Mouse (Mus musculus): ENCODE measurements at regions not wholly inside any gene's neighbourhood (a gene's known extent, or its start where the extent isn't known, plus 50 kb on each side); places are given as distances from the start of the nearest gene placed in this dataset.

DNA sequence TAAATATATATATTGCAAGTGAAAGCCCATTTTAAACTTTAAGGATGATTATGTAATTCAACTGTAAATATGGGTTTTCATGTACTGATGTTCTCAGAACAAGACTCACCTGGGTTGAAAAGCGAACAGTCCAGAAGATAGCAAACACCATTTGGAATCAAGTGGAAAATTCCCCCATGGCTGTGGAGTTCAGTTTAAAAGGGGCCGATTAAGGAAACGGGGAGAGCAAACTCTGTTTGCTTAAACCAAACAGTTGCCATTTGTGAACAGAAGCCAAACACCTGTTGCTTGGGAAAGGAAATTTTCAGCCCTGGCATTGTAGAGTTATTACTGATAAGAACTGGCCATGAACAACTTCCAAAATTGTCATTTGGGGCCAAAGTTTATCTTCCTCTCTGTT lies 126.1 kb downstream of the Tent5c start:
- Histone ChIP-seq H3K36me3 (replicated peaks) (no peaks in the 10 kb centered on the region), H3K9me3 (replicated peaks) (no peaks in the 10 kb centered on the region)
- WGBS (ENCODE audit: insufficient replicate concordance): 50% methylated on average over 3 of the region's 3 CpGs

DNA sequence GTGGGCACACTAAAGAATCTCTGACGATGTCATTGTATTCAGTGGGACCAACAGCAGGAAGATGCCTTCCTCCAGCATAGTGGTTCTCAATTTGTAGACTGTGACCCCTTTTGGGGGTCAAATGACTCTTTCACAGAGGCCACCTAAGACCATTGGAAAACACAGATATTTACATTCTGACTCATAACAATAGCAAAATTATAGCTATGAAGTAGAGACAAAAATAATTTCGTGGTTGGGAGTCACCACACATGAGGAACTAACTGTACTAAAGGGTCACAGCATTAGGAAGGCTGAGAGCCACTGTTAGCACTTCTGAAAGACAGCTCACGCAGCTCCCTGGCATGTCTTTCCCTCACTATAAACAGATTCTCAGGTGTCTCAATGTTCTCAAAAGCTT lies 129.1 kb downstream of the Tent5c start:
- Histone ChIP-seq H3K27ac (replicated peaks) (no peak overlapping the region), H3K4me1 (replicated peaks) (no peaks in the 10 kb centered on the region), H3K27me3 (peaks cover 28% of the 10 kb centered on the region), H3K4me3 (replicated peaks) (no peak overlapping the region), H3K4me2 (no peak overlapping the region), H3K36me3 (replicated peaks) (no peaks in the 10 kb centered on the region), H3K9ac (no peak overlapping the region), H3K9me3 (replicated peaks) (no peaks in the 10 kb centered on the region)
- WGBS (ENCODE audit: insufficient replicate concordance): 21% methylated on average over 3 of the region's 3 CpGs
- no peak for ATAC-seq (ENCODE audit: insufficient read depth)

More for the DNA sequence above, 126.1 kb downstream of the Tent5c start:
- Histone ChIP-seq H3K4me3 (replicated peaks) (no peak overlapping the region), H3K27ac (replicated peaks) (no peak overlapping the region), H3K4me2 (no peak overlapping the region), H3K9ac (no peak overlapping the region), H3K27me3 (peaks cover 34% of the 10 kb centered on the region), H3K4me1 (replicated peaks) (no peaks in the 10 kb centered on the region)
- no peak for ATAC-seq (ENCODE audit: insufficient read depth)

DNA sequence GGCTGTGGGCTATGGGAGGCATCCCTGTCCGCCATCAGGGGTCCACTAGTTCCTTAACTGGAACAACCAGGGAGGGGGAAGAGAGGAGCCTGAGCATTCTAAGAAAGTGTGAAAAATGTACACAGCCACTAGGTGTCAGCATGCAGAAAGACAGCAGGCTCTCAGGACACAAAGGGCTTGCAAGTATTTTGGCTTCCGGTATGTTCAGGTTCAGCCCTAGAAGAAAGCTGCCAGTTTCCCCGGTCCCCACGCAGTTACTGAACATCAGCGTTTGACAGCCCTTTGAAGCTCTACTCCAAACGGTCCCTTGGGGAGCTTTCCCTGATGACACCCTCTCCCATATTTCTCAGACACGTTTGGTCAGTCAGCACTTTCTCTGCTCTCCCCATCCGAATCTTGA lies 130.1 kb downstream of the Tent5c start:
- no peak for ATAC-seq (ENCODE audit: insufficient read depth)
- H3K4me3 ChIP-seq (replicated peaks): no peak overlapping the region
- no peak overlapping the region for H3K27ac ChIP-seq (replicated peaks)

DNA sequence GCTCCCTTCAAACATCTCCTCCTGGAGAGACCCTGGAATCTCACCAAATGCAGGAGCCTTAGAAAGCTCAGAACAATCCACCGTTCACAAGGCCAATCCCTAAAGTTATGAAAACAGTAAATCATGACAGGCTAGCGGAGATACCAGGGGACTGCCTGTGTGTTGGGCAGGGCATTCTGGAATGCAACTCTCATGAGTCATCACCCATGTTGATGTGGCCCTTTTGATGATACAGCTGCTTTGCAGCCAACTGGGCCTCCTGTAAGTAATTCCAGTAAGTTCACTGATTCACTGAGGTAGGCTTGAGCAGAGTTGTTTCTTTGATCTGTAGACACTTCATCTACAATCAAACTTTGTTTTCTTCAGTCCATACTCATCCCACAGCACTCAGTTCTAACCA lies 155.6 kb downstream of the Tent5c start:
- no peaks in the 10 kb centered on the region for H3K4me1 ChIP-seq (replicated peaks)

More for the DNA sequence above, 130.1 kb downstream of the Tent5c start:
- Histone ChIP-seq H3K9ac (no peak overlapping the region), H3K27me3 (peaks cover 22% of the 10 kb centered on the region; the same call in 1 of the 2 replicates), H3K4me2 (0 out of 2 replicates have a peak overlapping the region, but pooled peaks have one; percentile 23), H3K9me3 (replicated peaks) (no peaks in the 10 kb centered on the region), H3K4me1 (replicated peaks) (no peaks in the 10 kb centered on the region), H3K36me3 (replicated peaks) (no peaks in the 10 kb centered on the region)
- 15% methylated on average over 8 of the region's 8 CpGs for WGBS (ENCODE audit: insufficient replicate concordance)

DNA sequence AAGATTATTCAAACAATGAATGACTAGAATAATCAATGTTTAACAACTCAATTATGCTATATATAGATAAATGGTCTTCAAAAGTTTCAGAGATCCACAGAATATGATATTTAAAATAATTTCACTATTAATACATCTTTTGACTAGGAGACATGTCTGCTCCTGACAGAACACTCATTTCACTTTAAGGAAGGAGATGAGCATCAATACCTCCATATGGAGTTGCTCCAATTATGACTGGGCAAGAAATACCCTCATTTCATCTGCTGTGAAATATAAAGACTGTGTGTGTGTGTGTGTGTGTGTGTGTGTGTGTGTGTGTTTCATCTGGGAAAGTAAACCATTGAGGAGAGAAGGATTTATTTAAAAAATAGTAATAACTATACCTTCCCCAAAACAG lies 156.2 kb upstream of the Wdr3 start:
- H3K9me3 ChIP-seq (replicated peaks): no peaks in the 10 kb centered on the region
- no peak overlapping the region for H3K4me2 ChIP-seq
- no peaks in the 10 kb centered on the region for H3K27me3 ChIP-seq
- H3K4me3 ChIP-seq (replicated peaks): no peak overlapping the region
- no peak overlapping the region for H3K27ac ChIP-seq (replicated peaks)
- no peak for ATAC-seq (ENCODE audit: insufficient read depth)
- H3K4me1 ChIP-seq (replicated peaks): no peaks in the 10 kb centered on the region
- H3K36me3 ChIP-seq (replicated peaks): no peaks in the 10 kb centered on the region
- H3K9ac ChIP-seq: no peak overlapping the region

More for the DNA sequence above, 155.6 kb downstream of the Tent5c start:
- H3K9me3 ChIP-seq (replicated peaks): no peaks in the 10 kb centered on the region
- H3K4me3 ChIP-seq (replicated peaks): no peak overlapping the region
- no peak overlapping the region for H3K9ac ChIP-seq
- H3K36me3 ChIP-seq (replicated peaks): no peaks in the 10 kb centered on the region
- no peaks in the 10 kb centered on the region for H3K27me3 ChIP-seq
- no peak for ATAC-seq (ENCODE audit: insufficient read depth)
- no peak overlapping the region for H3K4me2 ChIP-seq
- 62% methylated on average over 2 of the region's 2 CpGs for WGBS (ENCODE audit: insufficient replicate concordance)
- H3K27ac ChIP-seq (replicated peaks): no peak overlapping the region

DNA sequence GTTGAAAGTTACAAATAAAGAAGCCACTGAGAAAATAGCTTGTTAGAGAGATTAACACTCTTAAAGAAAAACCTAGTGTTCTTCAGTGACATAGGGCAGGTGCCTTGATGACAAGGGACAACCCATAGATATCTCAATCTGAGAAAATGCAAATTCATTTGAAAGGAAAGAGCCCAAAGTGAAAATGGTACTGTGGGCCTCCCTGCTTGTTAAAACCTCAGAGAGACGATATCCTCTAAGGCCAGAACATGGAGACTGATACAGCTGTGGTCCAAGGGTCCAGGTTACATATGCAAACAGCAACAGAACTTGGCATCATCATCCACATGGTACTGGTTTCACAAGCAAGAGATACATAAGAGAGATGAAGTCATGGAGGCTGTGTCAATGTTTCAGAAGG lies 125.6 kb upstream of the Wdr3 start:
- ATAC-seq (ENCODE audit: insufficient read depth): no peak
- H3K9me3 ChIP-seq (replicated peaks): no peaks in the 10 kb centered on the region
- no peaks in the 10 kb centered on the region for H3K27me3 ChIP-seq
- no peak overlapping the region for H3K4me3 ChIP-seq (replicated peaks)
- H3K4me2 ChIP-seq: no peak overlapping the region
- 40% methylated on average over 1 of the region's 1 CpGs for WGBS (ENCODE audit: insufficient replicate concordance)
- H3K4me1 ChIP-seq (replicated peaks): no peaks in the 10 kb centered on the region
- no peaks in the 10 kb centered on the region for H3K36me3 ChIP-seq (replicated peaks)
- no peak overlapping the region for H3K27ac ChIP-seq (replicated peaks)
- no peak overlapping the region for H3K9ac ChIP-seq

DNA sequence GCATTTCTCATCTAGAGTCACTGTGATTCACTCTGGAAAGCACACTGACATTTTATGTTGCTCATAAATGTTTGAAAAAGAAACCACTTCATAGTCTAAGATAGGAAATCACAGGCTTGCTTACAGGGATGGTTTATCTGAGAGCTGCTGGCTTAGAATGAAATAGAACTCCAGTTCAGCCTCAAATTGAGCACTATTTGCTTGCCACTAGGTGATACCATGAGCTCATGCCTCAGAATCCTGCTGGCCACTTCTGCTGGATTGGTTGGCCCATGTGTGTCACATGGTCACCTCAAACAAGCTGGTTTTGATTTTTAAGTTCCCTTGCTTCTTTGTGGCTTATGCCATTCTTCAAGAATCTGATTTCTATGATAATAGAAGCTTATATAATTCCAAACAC lies 104.8 kb upstream of the Wdr3 start:
- no peaks in the 10 kb centered on the region for H3K36me3 ChIP-seq (replicated peaks)
- no peaks in the 10 kb centered on the region for H3K9me3 ChIP-seq (replicated peaks)
- ATAC-seq (ENCODE audit: insufficient read depth): no peak
- H3K4me1 ChIP-seq (replicated peaks): no peaks in the 10 kb centered on the region
- no peak overlapping the region for H3K4me3 ChIP-seq (replicated peaks)
- no peak overlapping the region for H3K4me2 ChIP-seq
- no peaks in the 10 kb centered on the region for H3K27me3 ChIP-seq
- no peak overlapping the region for H3K9ac ChIP-seq
- no peak overlapping the region for H3K27ac ChIP-seq (replicated peaks)

DNA sequence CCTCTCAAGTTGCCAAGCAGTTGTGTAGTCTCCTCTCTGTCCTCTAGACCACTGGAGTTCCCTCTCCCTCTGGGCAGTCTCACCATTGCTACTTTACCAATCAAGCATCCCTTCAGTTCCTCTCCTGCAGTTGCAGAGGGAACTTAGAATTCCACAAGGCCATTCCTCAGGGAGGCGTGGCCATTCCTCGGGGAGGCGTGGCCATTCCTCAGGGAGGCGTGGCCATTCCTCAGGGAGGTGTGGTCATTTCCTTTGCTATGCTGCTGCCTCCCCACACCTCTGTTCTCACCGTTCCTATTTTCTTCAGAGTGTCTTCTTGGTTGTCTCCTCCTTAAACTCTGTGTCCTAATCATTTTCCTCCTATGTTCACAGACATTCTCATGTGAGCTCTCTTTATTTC lies 102.8 kb upstream of the Wdr3 start:
- ATAC-seq (ENCODE audit: insufficient read depth): no peak

More for the DNA sequence above, 102.8 kb upstream of the Wdr3 start:
- Histone ChIP-seq H3K9ac (no peak overlapping the region), H3K4me2 (no peak overlapping the region), H3K4me1 (replicated peaks) (no peaks in the 10 kb centered on the region), H3K27ac (replicated peaks) (no peak overlapping the region), H3K4me3 (replicated peaks) (no peak overlapping the region), H3K9me3 (replicated peaks) (no peaks in the 10 kb centered on the region), H3K36me3 (replicated peaks) (no peaks in the 10 kb centered on the region), H3K27me3 (no peaks in the 10 kb centered on the region)
- WGBS (ENCODE audit: insufficient replicate concordance): 28% methylated on average over 5 of the region's 5 CpGs
